Mouse (Mus musculus) left cerebral cortex, postnatal 10 days (tissue): ENCODE measurements around the gene Tmem80. TPM values are rescaled to one million over a fixed set of nuclear protein-coding genes. Genes with fewer than 3 reads are reported as not detected.

Source experiments
- total RNA-seq, 2 experiments: library from RNA; stranded (reverse); gene quantifications; 2 replicates each; pipeline ENCODE4 v1.2.3; 2021

The Tmem80 gene
- total RNA-seq, 2 experiments from 2014 or later: 21.6 to 23.5 TPM

Other genes starting within 250 kb of the Tmem80 start
- not detected for gene Pkp3, start 249.5 kb upstream of the Tmem80 start, total RNA-seq
- 1 to 10 TPM; 2.3 to 2.8 TPM for gene Sigirr, start 227.2 kb upstream of the Tmem80 start, total RNA-seq
- not detected for gene Ano9, start 209.9 kb upstream of the Tmem80 start, total RNA-seq
- 10 to 100 TPM; 48.4 to 54.0 TPM for gene Ptdss2, start 205.4 kb upstream of the Tmem80 start, total RNA-seq
- 10 to 100 TPM; 20.8 TPM for gene Rnh1, start 154.9 kb upstream of the Tmem80 start, total RNA-seq
- 100 to 1,000 TPM; 246 to 262 TPM for gene Hras, start 133.7 kb upstream of the Tmem80 start, total RNA-seq
- gene Lrrc56, start 133.6 kb upstream of the Tmem80 start, total RNA-seq: 1 to 10 TPM; 4.7 to 4.9 TPM
- gene Lmntd2, start 113.7 kb upstream of the Tmem80 start, total RNA-seq: not detected
- under 1 TPM; 0.58 to 0.69 TPM for gene Rassf7, start 111.9 kb upstream of the Tmem80 start, total RNA-seq
- gene Phrf1, start 99.0 kb upstream of the Tmem80 start, total RNA-seq: 10 to 100 TPM; 63.6 to 69.6 TPM
- gene Irf7, start 61.3 kb upstream of the Tmem80 start, total RNA-seq: under 1 TPM; 0.22 to 0.58 TPM
- not detected for gene Cdhr5, start 51.0 kb upstream of the Tmem80 start, total RNA-seq
- gene Sct, start 48.6 kb upstream of the Tmem80 start, total RNA-seq: not detected
- under 1 TPM; 0.15 to 0.36 TPM for gene Drd4, start 35.7 kb upstream of the Tmem80 start, total RNA-seq
- gene Deaf1, start within 50 bp of the Tmem80 start, total RNA-seq: 100 to 1,000 TPM; 258 to 269 TPM
- 1 to 10 TPM; 1.1 to 1.4 TPM for gene Eps8l2, start 11.1 kb downstream of the Tmem80 start, total RNA-seq
- 100 to 1,000 TPM; 113 to 114 TPM for gene Taldo1, start 64.5 kb downstream of the Tmem80 start, total RNA-seq
- gene Gatd1, start 86.4 kb downstream of the Tmem80 start, total RNA-seq: 10 to 100 TPM; 38.2 to 39.5 TPM
- gene Cend1, start 101.8 kb downstream of the Tmem80 start, total RNA-seq: 100 to 1,000 TPM; 267 to 296 TPM
- 100 to 1,000 TPM; 286 to 306 TPM for gene Slc25a22, start 110.2 kb downstream of the Tmem80 start, total RNA-seq
- 1 to 10 TPM; 1.8 to 2.0 TPM for gene Pidd1, start 116.3 kb downstream of the Tmem80 start, total RNA-seq
- 100 to 1,000 TPM; 687 to 705 TPM for gene Rplp2, start 119.6 kb downstream of the Tmem80 start, total RNA-seq
- 10 to 100 TPM; 19.2 to 25.5 TPM for gene Pnpla2, start 127.5 kb downstream of the Tmem80 start, total RNA-seq
- gene Cracr2b, start 133.4 kb downstream of the Tmem80 start, total RNA-seq: 1 to 10 TPM; 3.4 to 5.8 TPM
- 10 to 100 TPM; 31.8 to 33.7 TPM for gene Cd151, start 139.7 kb downstream of the Tmem80 start, total RNA-seq
- 10 to 100 TPM; 43.8 to 45.0 TPM for gene Polr2l, start 147.4 kb downstream of the Tmem80 start, total RNA-seq
- 10 to 100 TPM; 29.0 to 35.4 TPM for gene Tspan4, start 147.5 kb downstream of the Tmem80 start, total RNA-seq
- gene Chid1, start 212.1 kb downstream of the Tmem80 start, total RNA-seq: 10 to 100 TPM; 69.2 to 71.1 TPM
- gene Ap2a2, start 234.4 kb downstream of the Tmem80 start, total RNA-seq: 100 to 1,000 TPM; 257 to 265 TPM